Mouse (Mus musculus): ENCODE data around the gene Mup14.
"Not testable (repeated sequence)": the region's sequence is repeated elsewhere in the genome, so short reads cannot be mapped to it uniquely, and the experiment has no call there.

DNA sequence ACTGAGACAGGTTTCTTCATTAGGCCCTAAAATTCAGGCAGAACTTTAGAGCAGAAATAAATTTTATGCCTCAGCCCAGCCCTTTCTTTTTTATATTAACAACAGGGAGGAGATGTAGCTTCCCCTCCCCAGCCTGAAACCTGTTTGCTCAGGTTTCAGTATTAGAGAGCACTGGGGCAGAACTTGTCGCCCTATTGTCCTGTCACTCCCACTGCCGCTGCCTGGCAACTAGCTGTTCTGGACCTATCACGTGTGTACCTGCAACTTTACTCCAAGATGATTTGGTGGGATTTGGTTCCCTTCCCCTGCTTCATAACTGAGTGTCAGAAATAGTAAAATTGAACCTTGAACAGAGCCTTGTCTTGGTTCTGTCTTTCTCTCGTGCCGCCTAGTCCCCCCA is 34.3 kb upstream of the Mup14 start:
- not testable (repeated sequence) for TF ChIP-seq CTCF (conservative IDR thresholded peaks at IDR 0.05 in 1 of 2, IDR thresholded peaks at IDR 0.05 in 1 of 2; ENCODE audit: low read depth in 2 of 2, low read length in 2 of 2); POLR2A (IDR thresholded peaks at IDR 0.05; ENCODE audit: low read depth, low read length); ZNF384 (IDR thresholded peaks at IDR 0.05; ENCODE audit: low read depth, low read length); EP300 (IDR thresholded peaks at IDR 0.05; ENCODE audit: low read length); UBTF (IDR thresholded peaks at IDR 0.05; ENCODE audit: low read depth, low read length); SIN3A (IDR thresholded peaks at IDR 0.05; ENCODE audit: low read length); ELF1 (IDR thresholded peaks at IDR 0.05; ENCODE audit: low read depth, low read length)
